Mouse (Mus musculus) erythroblast, embryonic 14.5 days (primary cell): ENCODE results near the gene Mtg1.

Source experiments
- GATA1 ChIP-seq: IDR thresholded peaks from 2 replicates; pipeline ENCODE4 v1.6.1; 2012; ENCODE audit warnings: low read length, inconsistent platforms, mixed read lengths
- TAL1 ChIP-seq: IDR thresholded peaks from 3 replicates; pipeline ENCODE4 v1.6.1; 2012; ENCODE audit warnings: low read length, inconsistent platforms, mixed read lengths

DNA sequence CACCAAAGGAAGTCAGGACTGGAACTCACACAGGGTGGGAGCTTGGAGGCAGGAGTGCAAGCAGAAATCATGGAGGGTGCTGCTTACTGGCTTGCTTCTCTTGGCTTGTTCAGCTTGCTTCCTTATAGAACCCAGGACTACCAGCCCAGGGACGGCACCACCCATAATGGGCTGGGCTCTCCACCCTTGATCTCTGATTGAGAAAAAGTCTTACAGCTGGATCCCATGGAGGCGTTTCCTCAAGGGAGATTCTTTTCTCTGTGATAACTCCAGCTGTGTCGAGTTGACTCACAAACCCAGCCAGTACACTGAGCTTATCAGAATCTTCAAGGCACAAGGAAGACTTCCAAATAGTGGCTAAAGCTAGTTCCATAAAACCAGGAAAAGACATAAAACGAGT, 14.6 kb upstream of the Mtg1 start:
- TF ChIP-seq TAL1 (no peak), GATA1 (no peak)
